Mouse (Mus musculus): ENCODE results near the gene Palm.

The Palm gene

DNA sequence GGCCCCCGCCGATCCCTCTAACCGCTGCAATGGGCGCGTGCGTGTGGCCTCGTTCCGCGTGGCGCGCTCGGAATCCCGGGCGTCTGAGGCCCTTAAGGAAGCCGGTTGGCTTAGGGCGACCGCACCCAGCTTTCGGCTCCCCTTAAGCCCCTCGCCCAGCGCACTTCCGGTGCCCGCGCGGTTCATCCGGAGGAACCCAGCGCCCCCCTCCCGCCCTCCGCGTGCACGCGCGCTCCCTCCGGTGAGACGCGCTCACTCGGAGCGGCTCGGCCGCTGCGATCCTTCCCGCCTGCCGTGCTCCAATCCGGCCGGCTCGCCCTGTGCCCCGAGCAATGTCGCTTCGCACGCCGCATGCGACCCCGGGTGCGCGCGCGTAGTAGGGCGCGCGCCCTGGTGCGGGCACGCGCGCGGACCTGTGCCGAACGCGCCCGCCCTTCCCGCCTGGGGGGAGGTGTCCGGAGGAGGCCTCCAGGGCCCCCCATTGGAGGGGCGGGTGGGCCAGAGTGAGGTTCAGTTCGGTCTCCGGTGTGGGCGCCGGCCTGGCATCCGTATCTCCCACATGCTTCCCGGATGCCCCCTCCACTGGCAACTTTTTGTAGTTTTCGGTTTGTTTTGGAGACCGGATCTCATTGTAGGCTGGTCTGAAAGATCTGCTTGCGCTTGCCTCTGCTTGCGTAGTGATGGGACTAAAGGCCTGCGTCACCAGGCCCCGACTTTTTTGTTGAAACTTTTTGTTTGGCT, 61.6 kb downstream of the Palm start:
- peak in 1 of 2 experiments; percentile 62 for DNase-seq (ENCODE audit: low spot score in 2 of 2)

DNA sequence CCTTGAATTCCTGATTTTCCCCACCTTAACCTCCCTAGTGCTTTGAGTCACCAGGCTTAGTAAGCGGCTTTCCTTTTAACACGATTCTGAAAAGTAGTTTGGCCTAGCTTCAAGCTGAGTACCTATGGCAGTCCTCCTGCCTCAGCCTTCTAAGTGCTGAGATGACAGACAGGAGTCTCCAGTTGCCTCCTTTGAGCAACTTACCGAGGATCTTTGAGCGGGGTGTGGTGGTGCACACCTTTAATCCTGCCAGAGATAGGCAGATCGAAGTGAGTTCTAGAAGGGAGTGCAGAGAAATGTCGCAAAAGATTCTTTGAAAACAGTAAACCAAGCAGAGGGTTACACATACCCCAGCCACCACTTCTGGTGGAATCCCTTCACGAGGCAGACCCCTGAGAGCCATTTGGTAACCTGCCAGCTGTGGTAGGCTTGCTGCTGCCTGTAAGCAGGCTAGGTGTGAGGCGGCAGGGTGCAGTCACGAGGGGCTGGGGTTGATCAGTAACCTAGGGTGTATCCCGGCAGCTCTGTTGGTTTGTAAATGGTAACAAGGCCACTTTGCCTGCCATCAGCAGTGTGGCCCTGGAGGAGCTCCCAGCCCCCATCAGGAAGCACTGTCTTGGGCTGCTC, 62.3 kb downstream of the Palm start:
- no peak for DNase-seq (ENCODE audit: low spot score in 2 of 2)

- DNase-seq (ENCODE audit: low spot score in 2 of 2), result no peak
Observed at GRCm38 (mm10) chr10:79856280-79856679, 62.9 kb downstream of the Palm start.

DNA sequence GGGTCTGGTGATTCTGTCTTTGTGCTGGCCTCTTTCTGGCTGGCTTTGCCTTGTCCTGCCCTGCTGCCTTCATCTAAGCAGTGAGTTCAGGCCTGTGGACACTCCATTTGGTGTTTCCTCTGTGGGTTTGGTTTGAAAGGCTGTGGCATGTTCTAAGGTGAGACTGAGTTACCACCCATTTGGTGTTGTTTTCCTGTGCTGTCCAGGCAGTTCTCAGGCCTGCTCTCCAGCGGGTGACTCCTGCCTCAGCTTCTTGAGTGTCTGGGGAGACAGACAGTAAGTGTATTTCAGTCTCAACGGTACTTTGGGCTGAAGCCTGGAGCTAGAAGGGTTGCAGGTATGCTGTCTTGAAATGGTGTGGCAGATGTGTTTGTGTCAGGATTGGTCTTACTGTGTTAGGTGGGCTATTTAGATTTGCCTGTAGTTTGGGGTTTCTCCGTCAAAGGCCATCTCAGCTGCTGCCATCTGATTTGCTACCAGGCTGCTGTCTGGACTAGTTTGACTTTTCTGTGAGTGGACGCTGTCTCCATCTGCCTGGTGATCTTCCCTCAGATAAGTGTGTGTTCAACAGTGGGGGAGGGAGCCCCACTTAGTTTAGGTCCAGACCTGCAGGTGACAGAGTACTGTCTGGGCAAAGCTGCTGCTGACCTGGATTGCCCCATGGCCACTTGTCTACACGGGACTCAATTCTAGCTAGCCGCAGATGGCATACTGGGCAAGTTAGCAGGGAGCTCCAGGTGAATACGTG, 63.5 kb downstream of the Palm start:
- DNase-seq (ENCODE audit: low spot score in 2 of 2), result no peak

- DNase-seq (ENCODE audit: low spot score in 2 of 2), result peak; percentile 57 to 72
Observed at GRCm38 (mm10) chr10:79857452-79857811, 64.1 kb downstream of the Palm start.

DNA sequence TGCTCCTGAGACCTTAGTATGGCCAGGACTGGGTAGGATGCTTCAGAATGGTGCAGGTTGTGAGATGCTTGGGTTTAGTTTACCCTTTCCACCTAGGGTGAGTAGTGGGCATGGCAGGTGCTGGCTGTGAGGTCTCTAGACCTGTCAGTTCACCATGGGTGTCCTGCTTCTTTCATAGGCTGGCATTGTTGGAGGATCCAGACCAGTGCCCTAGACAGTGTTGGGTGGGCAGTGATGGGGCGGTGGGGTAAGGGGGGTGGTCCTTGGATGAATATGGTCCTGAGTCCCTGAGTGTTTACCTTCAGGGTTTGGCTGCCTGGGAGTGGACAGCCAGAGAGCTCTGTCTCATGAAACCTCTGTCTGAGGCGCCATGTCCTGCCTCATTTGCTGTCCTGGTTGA, 64.5 kb downstream of the Palm start:
- DNase-seq (ENCODE audit: low spot score in 2 of 2), result no peak

DNA sequence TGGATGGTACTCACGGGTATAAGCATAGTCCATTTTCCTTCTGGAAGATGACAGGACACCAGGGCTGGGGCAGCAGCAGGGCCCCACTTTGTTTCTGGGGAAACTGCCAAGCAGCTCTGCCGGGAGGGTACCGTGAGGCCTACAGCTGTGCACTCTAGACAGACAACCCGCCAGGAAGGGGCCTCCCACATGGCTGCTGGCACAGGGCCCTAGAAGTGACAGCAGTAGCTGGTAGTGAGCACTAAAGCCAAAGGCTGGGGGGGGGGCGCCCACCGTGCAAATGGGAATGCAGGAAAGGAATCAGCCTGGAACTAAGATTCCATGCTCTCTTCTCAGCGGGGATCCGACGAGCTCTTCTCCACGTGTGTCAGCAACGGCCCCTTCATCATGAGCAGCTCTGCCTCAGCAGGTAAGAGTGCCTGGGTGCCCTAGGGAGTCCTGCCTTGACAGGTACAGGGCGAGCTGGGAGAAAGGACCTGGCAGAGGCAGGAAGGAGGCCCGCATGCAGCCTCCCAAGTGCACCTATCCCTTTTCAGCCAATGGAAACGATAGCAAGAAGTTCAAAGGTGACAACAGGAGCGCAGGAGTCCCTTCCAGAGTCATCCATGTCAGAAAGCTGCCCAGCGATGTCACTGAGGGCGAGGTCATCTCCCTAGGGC, 65.2 kb downstream of the Palm start:
- DNase-seq (ENCODE audit: low spot score in 2 of 2), result peak in 1 of 2 experiments; percentile 38

DNA sequence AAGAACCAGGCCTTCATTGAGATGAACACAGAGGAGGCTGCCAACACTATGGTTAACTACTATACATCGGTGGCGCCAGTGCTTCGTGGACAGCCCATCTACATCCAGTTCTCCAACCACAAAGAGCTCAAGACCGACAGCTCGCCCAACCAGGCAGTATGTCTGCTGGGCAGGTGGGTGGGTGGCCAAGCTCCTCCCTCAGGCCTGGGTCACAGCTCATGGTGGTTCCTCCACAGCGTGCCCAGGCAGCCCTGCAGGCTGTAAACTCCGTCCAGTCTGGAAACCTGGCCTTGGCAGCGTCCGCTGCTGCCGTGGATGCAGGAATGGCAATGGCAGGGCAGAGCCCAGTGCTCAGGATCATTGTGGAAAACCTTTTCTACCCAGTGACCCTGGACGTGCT, 65.7 kb downstream of the Palm start:
- no peak for DNase-seq (ENCODE audit: low spot score in 2 of 2)

GRCm38 (mm10) chr10:79860079-79860911, 66.9 kb downstream of the Palm start:
- no peak for DNase-seq (ENCODE audit: low spot score in 2 of 2)

GRCm38 (mm10) chr10:79861230-79862048, 68.1 kb downstream of the Palm start:
- peak in 1 of 2 experiments; percentile 52 for DNase-seq (ENCODE audit: low spot score in 2 of 2)

DNA sequence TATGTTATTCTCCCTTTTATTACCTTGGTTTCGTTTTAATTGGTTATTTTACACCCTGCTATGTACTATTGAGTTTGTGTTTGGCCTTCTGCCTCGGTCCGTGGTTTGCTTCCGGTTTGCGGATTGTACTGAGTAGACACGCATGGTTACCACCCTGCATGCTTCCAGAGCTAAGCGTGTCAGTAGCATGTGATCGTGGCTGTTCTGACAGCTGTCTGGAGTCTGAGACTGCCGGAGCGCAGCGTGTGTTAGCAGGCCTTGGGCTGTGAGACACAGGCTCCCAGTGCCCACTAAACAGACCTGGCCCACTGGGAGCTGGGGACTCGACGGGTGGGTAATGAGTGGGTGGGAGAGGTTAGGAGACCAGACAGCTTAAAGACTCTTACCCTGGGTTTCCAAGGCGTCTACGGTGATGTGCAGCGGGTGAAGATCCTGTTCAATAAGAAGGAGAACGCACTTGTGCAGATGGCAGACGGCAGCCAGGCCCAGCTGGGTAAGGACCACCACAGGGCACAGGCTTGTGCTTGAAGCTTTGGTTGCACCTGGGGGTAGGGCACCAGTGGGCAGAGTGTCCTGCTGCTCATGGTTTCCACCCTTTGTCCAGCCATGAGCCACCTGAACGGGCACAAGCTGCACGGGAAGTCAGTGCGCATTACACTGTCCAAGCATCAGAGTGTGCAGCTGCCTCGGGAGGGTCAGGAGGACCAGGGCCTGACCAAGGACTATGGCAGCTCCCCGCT, 68.8 kb downstream of the Palm start:
- no peak for DNase-seq (ENCODE audit: low spot score in 2 of 2)

GRCm38 (mm10) chr10:79862925-79863324, 69.6 kb downstream of the Palm start:
- no peak for DNase-seq (ENCODE audit: low spot score in 2 of 2)

DNA sequence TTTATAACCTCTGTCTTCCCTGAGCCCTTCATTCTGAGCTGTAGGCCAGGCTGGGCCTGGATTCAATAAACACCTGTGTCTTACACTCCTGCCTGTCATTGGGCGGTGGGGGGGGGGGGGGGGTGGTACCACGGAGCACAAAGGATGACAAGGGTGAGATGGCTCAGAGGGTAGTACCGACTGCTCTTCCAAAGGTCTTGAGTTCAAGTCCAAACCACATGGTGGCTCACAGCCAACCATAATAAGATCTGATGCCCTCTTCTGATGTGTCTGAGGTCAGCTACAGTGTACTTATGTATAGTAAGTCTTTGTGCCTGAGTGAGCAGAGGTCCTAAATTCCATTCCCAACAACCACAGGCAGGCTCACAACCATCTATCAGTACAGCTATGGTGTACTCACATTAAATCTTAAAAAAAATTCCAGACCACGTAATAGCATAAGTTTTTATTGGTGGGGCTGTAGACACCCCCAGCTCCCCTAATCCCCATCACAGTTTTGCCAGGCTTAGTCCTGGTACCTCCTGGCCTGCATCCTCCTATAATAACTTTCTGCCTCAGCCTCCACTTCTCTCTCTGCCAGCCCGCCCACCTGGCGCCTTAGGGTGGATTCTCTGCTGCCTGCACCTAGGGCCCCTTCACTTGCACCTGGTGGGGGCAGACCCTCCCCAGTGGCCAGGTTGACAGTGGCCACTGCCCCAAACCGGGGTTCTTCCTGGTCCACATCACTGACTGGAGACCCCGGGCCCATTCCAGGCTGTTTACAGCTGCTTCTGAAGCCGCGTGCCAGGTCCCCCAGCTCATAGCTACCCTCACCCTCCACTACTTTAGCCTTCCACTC, 71.2 kb downstream of the Palm start:
- DNase-seq (ENCODE audit: low spot score in 2 of 2), result no peak

- DNase-seq (ENCODE audit: low spot score in 2 of 2), result no peak
Observed at GRCm38 (mm10) chr10:79865189-79865601, 71.8 kb downstream of the Palm start.

- DNase-seq (ENCODE audit: low spot score in 2 of 2), result no peak
Observed at GRCm38 (mm10) chr10:79865801-79866295, 72.5 kb downstream of the Palm start.

- no peak for DNase-seq (ENCODE audit: low spot score in 2 of 2)
Observed at GRCm38 (mm10) chr10:79866601-79867000, 73.2 kb downstream of the Palm start.

Data from urinary bladder, postnatal 36 days (tissue).